Mouse (Mus musculus) heart, embryonic 15.5 days (tissue): ENCODE measurements at regions not wholly inside any gene's neighbourhood (a gene's known extent, or its start where the extent isn't known, plus 50 kb on each side); places are given as distances from the start of the nearest gene placed in this dataset.

ENCODE experiments used
- ATAC-seq: fragments of 200-750 bp; cut with Nextera tagmentation; replicated peaks from 2 replicates; pipeline ENCODE4 v1.8.0; 2017; ENCODE audit warnings: low read depth, moderate TSS enrichment; ENCODE audit not compliant: insufficient number of reproducible peaks, insufficient read depth, low FRiP score
- H3K27ac ChIP-seq: fragments of 300-500 bp; sonication (generic); 2 replicates; pipeline ENCODE4 v1.5.1; 2015; ENCODE audit warnings: mild to moderate bottlenecking, inconsistent platforms
- H3K27me3 ChIP-seq: fragments of 300-500 bp; sonication (generic); 2 replicates; pipeline ENCODE4 v1.6.1; 2015; ENCODE audit warnings: inconsistent platforms
- H3K36me3 ChIP-seq: fragments of 300-500 bp; sonication (generic); 2 replicates; pipeline ENCODE4 v1.6.1; 2015; ENCODE audit warnings: mild to moderate bottlenecking, inconsistent platforms
- H3K4me1 ChIP-seq: fragments of 300-500 bp; sonication (generic); replicated peaks from 2 replicates; pipeline ENCODE4 v1.6.1; 2015; ENCODE audit warnings: inconsistent platforms
- H3K4me2 ChIP-seq: fragments of 300-500 bp; sonication (generic); 2 replicates; pipeline ENCODE4 v1.6.1; 2015; ENCODE audit warnings: inconsistent platforms, mild to moderate bottlenecking, moderate library complexity
- H3K4me3 ChIP-seq: fragments of 300-500 bp; sonication (generic); 2 replicates; pipeline ENCODE4 v1.5.1; 2015; ENCODE audit warnings: mild to moderate bottlenecking, inconsistent platforms
- H3K9ac ChIP-seq: fragments of 300-500 bp; sonication (generic); 2 replicates; pipeline ENCODE4 v1.6.1; 2015; ENCODE audit warnings: mild to moderate bottlenecking, inconsistent platforms
- H3K9me3 ChIP-seq: fragments of 300-500 bp; sonication (generic); replicated peaks from 2 replicates; pipeline ENCODE4 v1.6.1; 2016; ENCODE audit warnings: inconsistent platforms
- WGBS: fragments of 180-500 bp; shearing (Covaris S2); methylation state at CpG from one replicate; pipeline ENCODE4 v1.1.7; 2015; ENCODE audit warnings: mixed read lengths; 5-methylcytosine and 5-hydroxymethylcytosine counted together

DNA sequence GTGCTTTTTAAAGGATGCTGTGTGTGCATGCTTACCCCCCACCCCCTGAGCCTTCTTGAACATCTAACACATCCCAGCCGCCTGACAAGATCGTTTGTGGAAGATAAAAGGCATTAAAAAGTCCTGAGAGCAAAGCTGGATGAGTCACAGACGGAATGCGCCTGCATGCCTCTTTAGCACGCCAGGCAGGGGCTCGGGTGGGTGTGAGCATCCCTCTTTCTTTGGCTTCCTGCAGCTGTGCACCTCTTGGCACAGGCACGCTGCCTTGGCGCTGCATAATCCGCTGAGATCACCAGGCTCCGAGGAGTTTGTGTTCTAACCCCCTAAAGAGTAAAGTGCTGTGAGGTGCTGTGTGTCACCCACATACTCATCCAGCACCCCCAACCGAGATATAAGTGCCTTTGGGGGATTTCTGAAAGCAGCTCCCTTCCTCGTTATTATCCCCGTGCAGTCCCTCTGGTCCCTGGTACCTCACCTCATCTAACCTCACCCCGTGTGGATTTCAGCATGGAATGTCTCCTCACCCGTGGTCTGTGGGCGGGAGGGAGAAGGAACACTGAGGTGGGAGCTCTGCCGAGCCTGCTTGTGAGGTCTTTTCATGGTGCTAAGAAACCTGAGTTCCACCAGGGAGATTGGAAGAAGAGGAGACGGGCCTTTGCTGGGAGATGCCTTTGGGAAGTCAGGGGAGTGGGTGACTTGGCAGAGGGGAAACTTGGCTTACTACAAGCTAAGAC is 117.8 kb upstream of the Topaz1 start:
- peaks cover 32% of the 10 kb centered on the region for H3K27me3 ChIP-seq
- no peak for ATAC-seq

DNA sequence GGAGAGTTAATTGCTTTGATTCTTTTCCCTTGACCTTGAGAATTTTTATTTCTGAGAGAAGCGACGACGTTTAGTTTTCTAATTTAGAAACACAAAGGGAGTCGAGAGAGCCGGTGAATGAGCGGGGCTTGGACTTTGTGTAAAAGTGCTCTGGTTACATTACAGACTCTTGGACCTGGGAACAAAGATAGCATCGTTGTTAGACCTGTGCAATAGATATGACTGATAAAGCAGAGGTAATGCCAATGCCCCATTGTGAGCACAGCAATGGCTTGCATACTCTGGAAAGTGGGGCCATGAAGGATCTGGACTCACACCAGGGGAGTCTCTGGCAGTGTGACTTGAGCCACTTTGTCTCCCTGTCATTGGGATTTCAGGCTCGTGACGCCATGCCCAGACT is 115.4 kb upstream of the Topaz1 start:
- no peak for ATAC-seq
- peaks cover 32% of the 10 kb centered on the region for H3K27me3 ChIP-seq
- no peaks in the 10 kb centered on the region for H3K36me3 ChIP-seq

More for the DNA sequence above, 117.8 kb upstream of the Topaz1 start:
- Histone ChIP-seq H3K4me3 (no peak overlapping the region), H3K9ac (no peak overlapping the region), H3K4me2 (no peak overlapping the region), H3K27ac (no peak overlapping the region), H3K9me3 (no peaks in the 10 kb centered on the region), H3K4me1 (peaks cover 5% of the 10 kb centered on the region; the same call in 1 of the 2 replicates), H3K36me3 (no peaks in the 10 kb centered on the region)
- WGBS = 15% methylated on average over 18 of the region's 18 CpGs

DNA sequence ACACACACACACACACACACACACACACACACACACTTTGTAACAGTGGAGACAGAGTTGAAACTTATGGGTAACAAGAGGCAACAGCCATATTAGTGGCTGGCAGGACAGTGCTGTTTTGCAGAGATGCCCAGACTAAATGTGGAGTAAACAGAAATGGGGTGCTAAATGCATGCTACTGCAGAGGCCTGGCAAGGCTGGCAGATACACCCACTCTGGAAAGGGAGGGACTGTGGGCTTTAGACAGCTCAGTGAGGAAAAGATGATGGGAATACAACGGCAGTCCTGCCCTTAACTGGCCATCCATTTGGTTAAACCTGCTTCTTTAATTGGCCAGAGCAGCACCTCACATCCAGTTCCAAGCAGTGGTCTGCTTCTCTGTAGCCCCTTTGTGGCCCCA is 113.7 kb upstream of the Topaz1 start:
- no peaks in the 10 kb centered on the region for H3K9me3 ChIP-seq
- no peak overlapping the region for H3K27ac ChIP-seq
- no peak overlapping the region for H3K4me2 ChIP-seq
- H3K4me1 ChIP-seq = peaks cover 5% of the 10 kb centered on the region; the same call in 1 of the 2 replicates
- ATAC-seq = no peak
- 57% methylated on average over 1 of the region's 1 CpGs for WGBS
- H3K9ac ChIP-seq = no peak overlapping the region
- H3K27me3 ChIP-seq = peaks cover 28% of the 10 kb centered on the region
- H3K4me3 ChIP-seq = no peak overlapping the region
- no peaks in the 10 kb centered on the region for H3K36me3 ChIP-seq

More for the DNA sequence above, 115.4 kb upstream of the Topaz1 start:
- Histone ChIP-seq H3K4me2 (no peak overlapping the region), H3K9me3 (no peaks in the 10 kb centered on the region), H3K9ac (no peak overlapping the region), H3K4me3 (no peak overlapping the region), H3K27ac (no peak overlapping the region), H3K4me1 (peaks cover 5% of the 10 kb centered on the region; the same call in 1 of the 2 replicates)
- WGBS = 75% methylated on average over 9 of the region's 9 CpGs

DNA sequence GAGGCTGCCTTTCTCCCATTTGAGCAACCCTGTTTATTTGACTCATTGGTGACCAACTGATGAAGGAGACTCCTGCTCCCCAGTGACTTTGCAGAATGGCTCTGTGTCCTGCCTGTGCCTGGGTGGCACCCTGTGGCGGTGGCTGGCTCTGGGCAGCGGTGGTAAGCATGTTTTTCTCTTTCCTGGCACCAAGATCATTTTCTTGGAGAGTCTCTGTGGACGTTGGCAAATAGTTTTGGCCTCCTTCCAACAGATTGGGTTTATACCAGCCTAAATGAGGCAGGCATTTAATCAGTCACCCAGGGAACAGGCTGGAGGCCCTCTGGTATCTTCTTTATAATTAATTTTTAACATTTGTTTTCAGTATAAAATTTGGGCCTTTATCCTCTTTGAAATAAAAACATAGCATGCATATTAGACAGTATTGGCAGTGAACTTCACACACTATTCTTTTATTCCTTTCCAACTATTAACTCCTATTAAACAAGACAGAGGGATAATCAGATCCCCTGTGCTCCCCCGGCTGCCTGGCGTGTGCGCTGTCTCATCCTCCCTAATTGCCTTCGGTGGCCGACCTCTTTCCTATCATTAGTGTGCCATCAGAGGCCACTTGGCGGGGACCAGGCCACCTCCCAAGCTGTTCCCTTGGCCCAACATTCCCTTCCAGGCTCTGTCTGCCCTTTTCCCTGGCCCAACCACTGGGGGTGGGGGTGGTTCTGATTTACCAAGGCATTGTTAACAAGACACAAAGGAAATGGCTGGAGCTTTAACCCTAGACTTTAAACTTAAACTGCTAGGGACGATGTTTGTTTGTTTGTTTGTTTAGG is 111.8 kb upstream of the Topaz1 start:
- Histone ChIP-seq H3K9me3 (no peaks in the 10 kb centered on the region), H3K4me3 (no peak overlapping the region), H3K4me1 (no peaks in the 10 kb centered on the region), H3K36me3 (no peaks in the 10 kb centered on the region), H3K27me3 (peaks cover 12% of the 10 kb centered on the region; the same call in 1 of the 2 replicates), H3K27ac (no peak overlapping the region), H3K4me2 (no peak overlapping the region), H3K9ac (no peak overlapping the region)
- WGBS = 54% methylated on average over 10 of the region's 10 CpGs
- no peak for ATAC-seq

DNA sequence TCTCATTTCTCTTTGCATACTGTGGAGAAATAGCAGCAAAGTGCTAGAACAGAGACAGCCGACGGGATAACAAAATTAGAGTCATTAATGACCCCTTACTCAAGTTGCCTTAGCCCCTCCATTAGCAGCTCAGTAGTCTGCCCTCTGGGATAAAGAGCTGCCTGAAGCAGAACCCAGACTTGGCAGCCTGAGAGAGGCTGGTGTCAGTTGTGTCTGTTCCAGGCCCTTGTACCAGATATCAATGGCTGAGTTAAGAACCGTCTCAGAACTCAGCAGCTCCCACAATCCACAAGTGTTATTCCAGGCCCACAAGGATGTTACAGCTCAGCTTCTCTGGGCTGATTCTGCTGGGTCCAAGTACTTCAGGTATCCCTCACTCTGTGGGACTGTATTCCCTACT is 109.6 kb upstream of the Topaz1 start:
- H3K4me2 ChIP-seq = no peak overlapping the region
- 44% methylated on average over 3 of the region's 3 CpGs for WGBS
- H3K27me3 ChIP-seq = no peaks in the 10 kb centered on the region
- no peaks in the 10 kb centered on the region for H3K36me3 ChIP-seq
- no peak for ATAC-seq
- H3K9ac ChIP-seq = no peak overlapping the region
- H3K4me1 ChIP-seq = no peaks in the 10 kb centered on the region
- H3K4me3 ChIP-seq = no peak overlapping the region
- H3K9me3 ChIP-seq = no peaks in the 10 kb centered on the region
- no peak overlapping the region for H3K27ac ChIP-seq

DNA sequence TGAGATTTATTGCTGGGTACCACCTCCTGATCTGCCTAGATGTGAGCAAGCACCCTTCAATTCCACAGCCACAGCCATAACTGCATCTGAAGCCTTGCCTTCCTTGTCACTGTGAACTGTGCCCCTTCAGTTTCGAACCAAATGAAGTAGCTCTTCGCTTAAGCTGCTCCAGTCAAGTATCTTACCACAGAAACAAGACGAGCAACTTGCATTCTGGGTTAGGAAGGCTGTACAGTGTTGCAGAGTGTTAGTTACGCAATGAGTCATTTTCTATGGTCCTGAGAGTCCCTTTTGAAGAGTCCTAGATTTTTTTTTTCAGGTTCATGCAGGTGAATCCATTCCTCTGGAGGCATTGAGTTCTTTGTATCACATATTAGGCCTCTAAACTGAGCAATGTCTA is 107.9 kb upstream of the Topaz1 start:
- no peaks in the 10 kb centered on the region for H3K4me1 ChIP-seq
- 82% methylated on average over 4 of the region's 4 CpGs for WGBS
- H3K9ac ChIP-seq = no peak overlapping the region
- H3K9me3 ChIP-seq = no peaks in the 10 kb centered on the region
- H3K27me3 ChIP-seq = peaks cover under 1% of the 10 kb centered on the region; the same call in 1 of the 2 replicates
- no peaks in the 10 kb centered on the region for H3K36me3 ChIP-seq
- H3K4me3 ChIP-seq = no peak overlapping the region
- no peak for ATAC-seq
- no peak overlapping the region for H3K4me2 ChIP-seq
- no peak overlapping the region for H3K27ac ChIP-seq

DNA sequence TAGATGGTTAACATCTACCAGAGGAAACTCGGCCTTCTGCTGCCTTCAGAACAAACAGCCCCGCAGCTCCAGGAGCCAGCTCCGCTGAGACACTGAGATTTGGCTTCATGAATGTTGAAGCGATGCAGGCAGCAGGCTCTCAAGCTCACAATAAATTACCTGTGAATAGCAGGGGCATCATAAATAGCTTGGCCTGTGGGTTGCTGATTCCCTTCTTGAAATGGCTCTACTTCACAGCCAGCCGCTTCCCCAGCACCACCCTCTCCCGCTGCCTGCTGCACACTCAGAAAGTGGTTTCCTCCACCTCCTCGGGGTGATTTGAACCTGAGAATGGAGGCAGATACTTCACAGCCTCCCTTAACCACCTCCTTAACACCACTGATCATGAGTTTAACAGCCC is 104.2 kb upstream of the Topaz1 start:
- no peak for ATAC-seq
- Histone ChIP-seq H3K9ac (no peak overlapping the region), H3K27ac (no peak overlapping the region), H3K4me1 (no peaks in the 10 kb centered on the region), H3K4me3 (no peak overlapping the region), H3K9me3 (no peaks in the 10 kb centered on the region), H3K36me3 (no peaks in the 10 kb centered on the region), H3K27me3 (peaks cover 6% of the 10 kb centered on the region; the same call in 1 of the 2 replicates), H3K4me2 (no peak overlapping the region)
- WGBS = 43% methylated on average over 7 of the region's 7 CpGs

DNA sequence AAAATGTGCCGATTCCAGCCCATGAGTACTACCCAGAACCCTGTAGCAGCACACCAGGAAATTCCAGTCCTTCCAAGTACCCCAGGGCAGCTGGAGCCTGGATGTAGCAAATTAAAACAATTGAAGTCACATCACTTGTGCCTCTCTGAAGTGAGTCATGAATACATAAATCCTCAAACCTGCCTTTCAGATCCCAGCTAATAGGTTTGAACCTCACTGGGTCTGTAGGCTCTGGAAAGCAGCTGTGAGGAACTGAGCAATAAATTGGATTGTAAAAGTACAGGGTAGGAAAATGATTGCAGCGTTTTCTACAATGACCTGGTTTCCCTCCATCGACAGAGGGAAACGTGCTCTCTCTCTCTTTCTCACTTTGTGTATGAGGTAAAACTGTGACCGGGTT is 101.6 kb upstream of the Topaz1 start:
- H3K9me3 ChIP-seq = no peaks in the 10 kb centered on the region
- no peak overlapping the region for H3K4me2 ChIP-seq
- H3K36me3 ChIP-seq = no peaks in the 10 kb centered on the region
- no peak for ATAC-seq
- no peaks in the 10 kb centered on the region for H3K4me1 ChIP-seq
- WGBS = 74% methylated on average over 5 of the region's 5 CpGs
- no peak overlapping the region for H3K4me3 ChIP-seq
- no peak overlapping the region for H3K27ac ChIP-seq
- no peak overlapping the region for H3K9ac ChIP-seq
- peaks cover 6% of the 10 kb centered on the region; the same call in 1 of the 2 replicates for H3K27me3 ChIP-seq

DNA sequence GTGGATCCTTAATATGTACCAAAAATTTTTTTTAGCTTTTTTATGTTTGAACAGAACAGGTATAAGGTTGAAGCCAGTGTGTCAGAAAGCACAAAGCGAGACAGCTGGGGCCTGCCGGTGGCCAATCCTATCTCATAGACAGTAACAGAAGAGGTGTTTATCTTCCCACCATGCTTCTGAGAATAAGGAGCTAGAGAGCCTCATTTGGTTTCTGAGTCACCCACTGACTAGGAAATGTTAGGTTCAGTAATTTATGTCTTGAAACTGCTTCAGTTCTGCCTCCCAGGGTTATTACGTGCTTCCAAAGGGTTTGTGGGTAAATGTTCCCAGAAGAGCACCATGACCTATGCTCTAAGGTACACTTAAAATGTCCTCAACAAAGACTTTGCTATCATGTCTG is 96.3 kb upstream of the Topaz1 start:
- Histone ChIP-seq H3K27me3 (no peaks in the 10 kb centered on the region), H3K4me1 (no peaks in the 10 kb centered on the region), H3K9me3 (no peaks in the 10 kb centered on the region), H3K4me3 (no peak overlapping the region), H3K27ac (no peak overlapping the region), H3K4me2 (no peak overlapping the region), H3K9ac (no peak overlapping the region), H3K36me3 (no peaks in the 10 kb centered on the region)
- no peak for ATAC-seq
- 76% methylated on average over 3 of the region's 3 CpGs for WGBS

DNA sequence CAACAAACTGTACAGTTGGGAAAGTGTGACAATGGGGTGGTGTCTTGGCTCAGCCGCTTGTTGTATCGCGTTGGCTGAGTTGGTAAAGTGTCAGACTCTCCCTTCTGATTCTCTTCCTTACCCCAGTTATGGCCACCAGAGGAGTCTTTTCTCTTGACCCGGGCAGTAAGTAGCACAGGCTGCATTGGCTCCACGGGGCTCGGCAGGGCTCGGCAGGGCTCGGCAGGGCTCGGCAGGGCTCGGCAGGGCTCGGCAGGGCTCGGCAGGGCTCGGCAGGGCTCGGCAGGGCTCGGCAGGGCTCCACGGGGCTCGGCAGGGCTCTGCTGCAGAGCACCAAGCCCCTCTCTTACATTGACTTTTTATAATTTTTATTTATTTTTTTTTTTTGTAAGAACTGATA is 91.6 kb upstream of the Topaz1 start:
- Histone ChIP-seq H3K9me3 (no peaks in the 10 kb centered on the region), H3K4me2 (no peak overlapping the region), H3K27me3 (no peaks in the 10 kb centered on the region), H3K9ac (no peak overlapping the region), H3K27ac (no peak overlapping the region), H3K36me3 (no peaks in the 10 kb centered on the region), H3K4me3 (no peak overlapping the region), H3K4me1 (0 out of 2 replicates have a peak, but pooled peaks cover 2% of the 10 kb centered on the region)
- no peak for ATAC-seq
- 41% methylated on average over 17 of the region's 17 CpGs for WGBS

DNA sequence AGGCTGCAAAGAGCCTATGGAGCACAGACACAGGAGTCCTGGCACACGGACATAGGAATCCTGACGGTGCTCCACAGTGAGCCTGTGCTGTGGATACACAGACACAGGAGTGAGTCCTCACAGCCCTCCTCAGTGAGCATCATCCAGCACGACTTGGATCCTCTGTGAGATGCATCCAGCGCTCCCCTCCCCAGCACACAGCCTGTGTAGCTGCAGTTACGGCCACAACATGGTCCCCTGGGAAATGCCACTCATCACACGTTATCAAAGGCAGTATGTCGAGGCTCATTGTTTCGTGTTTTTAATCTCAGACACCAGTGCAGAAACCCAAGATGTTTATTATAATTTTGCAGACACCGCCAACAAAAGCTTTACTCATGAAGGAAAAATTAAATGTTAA is 87.1 kb upstream of the Topaz1 start:
- ATAC-seq = no peak
- WGBS = 50% methylated on average over 9 of the region's 9 CpGs
- no peak overlapping the region for H3K4me3 ChIP-seq

More for the DNA sequence above, 87.1 kb upstream of the Topaz1 start:
- H3K27me3 ChIP-seq = no peaks in the 10 kb centered on the region
- H3K36me3 ChIP-seq = no peaks in the 10 kb centered on the region
- no peaks in the 10 kb centered on the region for H3K9me3 ChIP-seq
- no peak overlapping the region for H3K9ac ChIP-seq
- no peak overlapping the region for H3K27ac ChIP-seq
- no peak overlapping the region for H3K4me2 ChIP-seq
- H3K4me1 ChIP-seq = 0 out of 2 replicates have a peak, but pooled peaks cover 2% of the 10 kb centered on the region
